Mouse (Mus musculus): ENCODE results near the gene Asah2. TPM values are rescaled to one million over a fixed set of nuclear protein-coding genes. Genes with fewer than 3 reads are reported as not detected.
A peak's percentile ranks its signal among the peaks of the same experiment; 100 is the strongest.

The Asah2 gene
- polyA plus RNA-seq, 1 experiment = 16.9 TPM

DNA sequence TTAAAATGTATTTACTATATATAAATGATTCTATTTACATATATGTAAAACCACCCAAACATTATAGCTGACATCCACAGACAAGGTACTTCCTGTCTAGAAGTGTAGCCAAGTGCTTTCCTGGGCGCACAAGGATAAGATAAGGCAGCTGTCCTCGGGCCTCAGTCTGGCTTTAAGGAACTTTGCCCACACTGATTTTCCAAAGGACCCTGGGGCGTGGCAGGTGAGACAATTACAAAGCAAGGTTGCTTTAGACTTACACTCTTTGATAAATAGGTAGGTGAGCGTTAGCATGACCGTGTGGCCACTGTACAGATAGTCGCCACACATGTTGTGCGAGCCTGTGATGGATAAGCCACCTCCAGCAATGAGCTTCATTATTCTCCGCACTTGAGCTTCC is 21.3 kb upstream of the Asah2 start:
- Histone ChIP-seq H3K4me1 (ENCODE audit: control insufficient read depth, insufficient read depth, low read length) (no peaks in the 10 kb centered on the region), H3K4me3 (ENCODE audit: insufficient read depth, low read length) (no peak overlapping the region), H3K27ac (ENCODE audit: insufficient read depth, low read length) (no peak overlapping the region)
- TF ChIP-seq POLR2A (IDR thresholded peaks at IDR 0.05; ENCODE audit: low read depth, low read length) (no peak), CTCF (IDR thresholded peaks at IDR 0.05; ENCODE audit: borderline replicate concordance, insufficient read depth, low read length) (no peak)

DNA sequence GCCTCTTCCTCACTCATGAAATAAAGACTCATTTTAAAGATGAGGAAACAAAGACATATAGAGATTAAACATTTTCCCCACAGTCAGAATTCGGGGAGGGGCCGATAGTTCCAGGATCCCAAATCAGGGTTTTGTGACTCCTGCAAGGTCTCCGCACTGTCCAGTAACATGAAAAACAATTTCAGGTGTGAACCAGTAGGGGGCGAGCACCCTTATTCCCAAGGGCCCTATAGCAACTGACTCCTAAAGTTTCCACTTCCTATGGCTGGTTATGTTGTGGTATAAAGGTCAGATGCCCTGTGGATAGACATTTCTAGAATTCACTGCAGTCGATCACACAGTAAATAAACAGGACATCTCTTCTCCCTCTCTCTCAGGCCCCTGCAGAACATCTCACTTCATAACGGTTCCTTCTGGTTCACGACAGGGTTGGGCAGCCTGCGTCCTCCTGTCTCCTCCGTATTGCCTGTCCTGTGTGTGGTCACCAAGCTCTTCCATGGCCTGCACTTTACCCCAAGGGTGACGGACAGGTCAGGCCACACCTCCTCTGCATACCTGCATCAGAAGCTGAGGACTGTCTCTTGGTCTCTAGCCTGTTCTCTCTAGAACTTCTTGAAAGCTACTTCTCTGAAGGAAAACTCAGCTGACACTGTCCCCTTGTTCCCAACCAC is 19.3 kb upstream of the Asah2 start:
- Histone ChIP-seq H3K27ac (ENCODE audit: insufficient read depth, low read length) (no peak overlapping the region), H3K4me3 (ENCODE audit: insufficient read depth, low read length) (no peak overlapping the region), H3K4me1 (ENCODE audit: control insufficient read depth, insufficient read depth, low read length) (no peaks in the 10 kb centered on the region)
- TF ChIP-seq POLR2A (IDR thresholded peaks at IDR 0.05; ENCODE audit: low read depth, low read length) = no peak
- TF ChIP-seq CTCF (IDR thresholded peaks at IDR 0.05; ENCODE audit: borderline replicate concordance, insufficient read depth, low read length) = no peak

DNA sequence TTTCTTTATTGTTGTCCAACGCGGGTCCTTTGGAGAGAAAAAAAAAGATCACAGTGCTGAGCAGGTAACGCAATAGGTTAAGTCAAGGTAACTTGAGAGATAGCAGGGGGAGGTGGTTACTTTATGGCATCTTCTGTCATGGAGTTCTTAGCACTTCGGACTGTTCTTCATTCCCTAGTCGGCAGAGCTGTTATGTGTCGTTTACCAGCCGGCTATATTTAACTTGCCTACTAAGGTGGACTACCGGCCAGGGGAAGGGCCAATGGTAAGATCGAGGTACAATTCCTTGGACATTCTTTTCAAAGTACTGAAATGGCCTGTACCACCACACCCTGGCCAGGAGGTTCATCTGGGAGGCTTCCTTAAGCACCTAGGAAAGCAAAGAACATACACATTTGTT is 16.1 kb upstream of the Asah2 start:
- H3K4me3 ChIP-seq (ENCODE audit: insufficient read depth, low read length) = no peak overlapping the region
- no peaks in the 10 kb centered on the region for H3K4me1 ChIP-seq (ENCODE audit: control insufficient read depth, insufficient read depth, low read length)
- H3K27ac ChIP-seq (ENCODE audit: insufficient read depth, low read length) = no peak overlapping the region
- TF ChIP-seq CTCF (IDR thresholded peaks at IDR 0.05; ENCODE audit: borderline replicate concordance, insufficient read depth, low read length) (no peak), POLR2A (IDR thresholded peaks at IDR 0.05; ENCODE audit: low read depth, low read length) (no peak)

DNA sequence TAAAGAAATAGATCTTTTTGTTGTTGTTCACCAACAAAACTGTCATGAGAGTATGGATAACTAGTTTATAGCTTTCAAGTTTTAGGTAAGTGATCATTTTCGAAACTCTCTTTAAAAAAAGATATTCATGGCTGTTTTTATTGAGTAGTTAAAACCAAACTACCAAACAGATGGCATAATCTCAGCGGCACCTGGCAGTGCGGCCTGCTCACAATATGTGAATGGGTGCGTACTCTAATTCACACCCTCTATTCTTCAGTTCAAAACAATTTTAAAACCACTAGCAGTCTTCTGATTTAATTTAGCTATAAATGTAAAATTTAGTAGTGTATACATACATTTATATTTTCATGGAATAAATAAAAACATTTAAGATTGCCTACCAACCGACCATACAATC is 15.2 kb upstream of the Asah2 start:
- Histone ChIP-seq H3K27ac (ENCODE audit: insufficient read depth, low read length) (no peak overlapping the region), H3K4me3 (ENCODE audit: insufficient read depth, low read length) (no peak overlapping the region)

DNA sequence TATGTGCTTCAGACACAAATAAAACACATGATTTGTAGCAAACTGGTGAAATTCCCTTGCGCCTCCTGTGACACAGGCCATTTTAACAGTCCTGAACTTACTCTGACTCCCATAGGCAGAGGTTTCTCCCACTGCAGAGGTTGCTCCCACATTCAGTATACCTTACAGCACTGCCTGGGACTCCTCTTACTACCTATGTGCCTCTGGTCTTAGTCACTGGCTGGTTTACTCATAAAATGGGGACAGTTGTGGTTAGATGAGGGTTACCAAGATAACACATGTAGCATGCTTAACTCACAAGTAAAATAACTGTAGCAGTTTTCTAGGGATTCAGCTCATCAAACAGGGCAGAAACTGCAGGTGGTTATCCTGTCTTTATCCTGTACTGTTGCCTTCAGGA is 12.8 kb upstream of the Asah2 start:
- TF ChIP-seq POLR2A (IDR thresholded peaks at IDR 0.05; ENCODE audit: low read depth, low read length) (no peak), CTCF (IDR thresholded peaks at IDR 0.05; ENCODE audit: borderline replicate concordance, insufficient read depth, low read length) (no peak)
- Histone ChIP-seq H3K4me3 (ENCODE audit: insufficient read depth, low read length) (no peak overlapping the region), H3K27ac (ENCODE audit: insufficient read depth, low read length) (no peak overlapping the region), H3K4me1 (ENCODE audit: control insufficient read depth, insufficient read depth, low read length) (no peaks in the 10 kb centered on the region)

More for the DNA sequence above, 15.2 kb upstream of the Asah2 start:
- no peaks in the 10 kb centered on the region for H3K4me1 ChIP-seq (ENCODE audit: control insufficient read depth, insufficient read depth, low read length)
- TF ChIP-seq CTCF (IDR thresholded peaks at IDR 0.05; ENCODE audit: borderline replicate concordance, insufficient read depth, low read length) = no peak
- no peak for TF ChIP-seq POLR2A (IDR thresholded peaks at IDR 0.05; ENCODE audit: low read depth, low read length)

DNA sequence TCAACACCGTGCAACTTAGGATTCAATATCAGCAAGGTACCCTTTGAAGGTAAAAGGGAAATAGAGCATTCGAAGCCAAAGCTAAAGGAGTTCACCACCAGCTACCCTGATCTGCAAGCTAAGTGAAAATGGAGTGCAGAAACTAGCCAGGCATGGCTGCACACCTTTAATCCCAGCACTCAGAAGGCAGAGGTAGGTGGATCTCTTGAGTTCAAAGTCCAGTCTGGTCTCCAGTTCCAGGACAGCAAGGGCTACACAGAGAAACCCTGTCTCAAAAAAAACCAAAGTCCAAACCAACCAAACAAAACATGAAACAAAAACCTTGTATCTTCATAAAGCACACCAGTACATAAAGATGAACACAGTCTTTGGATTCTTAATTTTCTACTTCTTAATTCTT is 11.7 kb upstream of the Asah2 start:
- no peak for TF ChIP-seq POLR2A (IDR thresholded peaks at IDR 0.05; ENCODE audit: low read depth, low read length)
- TF ChIP-seq CTCF (IDR thresholded peaks at IDR 0.05; ENCODE audit: borderline replicate concordance, insufficient read depth, low read length) = no peak
- Histone ChIP-seq H3K4me1 (ENCODE audit: control insufficient read depth, insufficient read depth, low read length) (no peaks in the 10 kb centered on the region), H3K27ac (ENCODE audit: insufficient read depth, low read length) (no peak overlapping the region), H3K4me3 (ENCODE audit: insufficient read depth, low read length) (no peak overlapping the region)

DNA sequence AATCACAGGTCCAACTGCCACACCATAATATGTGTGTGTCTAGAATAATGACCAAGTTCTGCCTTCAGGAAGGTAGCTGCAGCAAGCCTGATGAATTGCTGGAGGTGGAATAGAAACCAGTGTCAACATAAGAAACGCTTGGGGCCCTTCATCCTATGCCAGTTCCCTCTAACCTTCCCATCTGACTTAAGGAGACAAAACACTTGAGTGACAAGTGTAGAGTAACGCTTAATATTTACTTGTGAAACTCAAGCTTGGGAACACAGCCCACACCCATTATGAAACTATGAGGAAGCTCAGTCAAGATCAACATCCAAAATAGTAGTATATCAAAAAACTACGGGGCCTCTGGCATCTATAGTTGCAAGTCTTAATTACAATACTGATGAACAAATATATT is 10.5 kb upstream of the Asah2 start:
- TF ChIP-seq CTCF (IDR thresholded peaks at IDR 0.05; ENCODE audit: borderline replicate concordance, insufficient read depth, low read length) (no peak), POLR2A (IDR thresholded peaks at IDR 0.05; ENCODE audit: low read depth, low read length) (no peak)
- Histone ChIP-seq H3K4me1 (ENCODE audit: control insufficient read depth, insufficient read depth, low read length) (no peaks in the 10 kb centered on the region), H3K4me3 (ENCODE audit: insufficient read depth, low read length) (no peak overlapping the region), H3K27ac (ENCODE audit: insufficient read depth, low read length) (no peak overlapping the region)

DNA sequence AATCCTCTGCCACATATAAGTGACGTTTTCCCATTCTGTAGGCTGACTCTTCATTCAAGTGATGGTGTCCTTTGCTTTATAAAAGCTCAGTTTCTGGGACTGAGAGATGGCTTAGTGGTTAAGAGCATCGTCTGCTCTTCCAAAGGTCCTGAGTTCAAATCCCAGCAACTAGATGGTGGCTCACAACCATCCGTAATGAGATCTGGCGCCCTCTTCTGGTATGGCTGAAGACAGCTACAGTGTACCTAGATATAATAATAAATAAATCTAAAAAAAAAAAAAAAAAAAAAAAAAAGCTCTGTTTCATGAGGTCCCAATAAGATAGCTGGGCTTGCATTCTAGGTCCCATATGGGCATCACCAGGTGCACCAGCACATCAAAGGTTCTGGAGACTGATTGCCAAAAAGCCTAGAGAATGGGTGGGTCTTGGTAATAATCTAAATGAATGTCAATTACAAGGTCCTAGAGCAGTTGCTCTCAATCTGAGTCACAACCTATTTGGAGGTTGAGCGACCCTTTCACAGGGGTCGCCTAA is 9.5 kb upstream of the Asah2 start:
- no peak for TF ChIP-seq POLR2A (IDR thresholded peaks at IDR 0.05; ENCODE audit: low read depth, low read length)
- TF ChIP-seq CTCF (IDR thresholded peaks at IDR 0.05; ENCODE audit: borderline replicate concordance, insufficient read depth, low read length) = no peak
- Histone ChIP-seq H3K4me1 (ENCODE audit: control insufficient read depth, insufficient read depth, low read length) (no peaks in the 10 kb centered on the region), H3K4me3 (ENCODE audit: insufficient read depth, low read length) (no peak overlapping the region), H3K27ac (ENCODE audit: insufficient read depth, low read length) (no peak overlapping the region)

DNA sequence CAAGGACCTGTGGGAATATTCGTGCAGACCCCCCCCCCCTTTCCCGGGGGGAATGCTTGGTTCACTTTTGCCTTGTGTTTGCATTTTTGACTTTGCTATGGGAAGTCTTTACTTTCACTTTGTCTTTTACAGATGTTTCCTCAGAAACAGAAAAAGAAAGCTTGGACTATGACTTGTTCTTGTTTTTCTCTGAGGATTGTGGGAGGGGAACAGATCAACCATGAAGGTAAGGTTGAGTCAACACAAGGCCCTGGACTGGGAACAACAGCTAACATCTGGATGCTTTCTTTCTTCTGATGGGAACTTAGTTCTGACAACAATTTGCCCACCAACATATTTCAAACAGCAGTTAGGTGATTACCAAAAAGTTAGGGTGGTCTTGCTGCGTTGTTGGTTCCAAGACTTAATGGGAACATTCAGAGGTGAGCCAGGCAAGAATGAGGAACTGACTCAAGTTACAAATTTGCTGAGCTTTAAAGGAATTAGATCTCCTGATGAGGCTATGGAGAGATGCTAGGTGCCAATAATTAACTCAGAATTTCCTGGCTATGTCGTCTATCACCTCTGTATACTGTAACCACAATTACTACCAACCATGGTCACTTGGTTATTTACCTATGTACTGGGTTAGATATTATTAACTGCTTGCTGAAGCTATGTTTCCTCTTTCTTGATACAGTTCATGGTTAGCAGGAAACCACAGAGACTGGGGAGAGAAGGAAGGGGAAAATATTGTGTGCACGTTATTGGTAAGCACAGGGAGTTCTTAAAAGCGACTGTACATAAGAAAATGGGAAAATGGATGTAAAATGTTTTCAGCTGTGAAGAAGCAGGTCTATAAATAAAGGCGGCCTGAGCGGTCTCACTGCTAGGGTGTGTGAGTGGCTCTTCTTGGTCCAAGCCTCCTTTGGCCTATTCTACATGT is 4.1 kb upstream of the Asah2 start:
- Histone ChIP-seq H3K4me3 (ENCODE audit: insufficient read depth, low read length) (no peak overlapping the region), H3K27ac (ENCODE audit: insufficient read depth, low read length) (no peak overlapping the region), H3K4me1 (ENCODE audit: control insufficient read depth, insufficient read depth, low read length) (no peaks in the 10 kb centered on the region)
- TF ChIP-seq CTCF (IDR thresholded peaks at IDR 0.05; ENCODE audit: borderline replicate concordance, insufficient read depth, low read length) = no peak
- no peak for TF ChIP-seq POLR2A (IDR thresholded peaks at IDR 0.05; ENCODE audit: low read depth, low read length)

DNA sequence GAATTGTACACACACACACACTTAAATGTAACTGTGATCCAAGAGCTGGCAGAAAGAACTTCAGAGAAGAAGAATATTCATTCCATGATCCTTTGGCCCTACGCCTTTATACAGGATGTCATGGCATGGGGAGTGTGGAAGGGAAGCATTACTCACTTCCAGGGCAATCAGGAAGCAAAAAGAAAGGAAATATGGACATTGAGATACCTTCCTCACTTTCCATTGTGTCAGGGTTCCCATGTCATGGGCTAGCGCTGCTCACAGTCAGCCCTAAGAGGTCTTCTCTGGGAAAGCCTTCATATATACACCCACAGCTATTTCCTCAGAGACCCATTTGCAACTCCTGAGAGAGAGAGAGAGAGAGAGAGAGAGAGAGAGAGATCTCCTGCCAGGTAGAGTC is 1.3 kb downstream of the Asah2 start:
- H3K4me3 ChIP-seq (ENCODE audit: insufficient read depth, low read length) = no peak overlapping the region; the same call in 1 of the 2 replicates
- peaks cover 4% of the 10 kb centered on the region; the same call in 1 of the 2 replicates for H3K4me1 ChIP-seq (ENCODE audit: control insufficient read depth, insufficient read depth, low read length)
- peak overlapping the region; percentile 10; the same call in 1 of the 2 replicates for H3K27ac ChIP-seq (ENCODE audit: insufficient read depth, low read length)
- TF ChIP-seq CTCF (IDR thresholded peaks at IDR 0.05; ENCODE audit: borderline replicate concordance, insufficient read depth, low read length) (no peak), POLR2A (IDR thresholded peaks at IDR 0.05; ENCODE audit: low read depth, low read length) (no peak)

Data from embryonic fibroblast, embryonic 13.5 days (primary cell).